In genomic region chr12:4507461-4507860, GRCm38 (mm10) we compare ENCODE assay signal across 8 mouse cellular contexts. TPM values are rescaled to one million over a fixed set of nuclear protein-coding genes. Genes with fewer than 3 reads are reported as not detected.
A peak's percentile ranks its signal among the peaks of the same experiment; 100 is the strongest.
DNase-seq lines count a peak whose midpoint lies in the region; ATAC-seq lines count a peak whose summit lies in the region.
"Had no signal": no experiment of that assay in that cellular context is flagged by ENCODE, and none has a peak within 500 bp of the region (broad histone marks: within the 10 kb centered on the region; RNA-seq: fewer than 3 reads in every experiment).

No protein-coding gene starts in this region.

- ATAC-seq in monocyte, adult 5-6 weeks (replicated peaks; ENCODE audit: insufficient number of reproducible peaks, low FRiP score, low TSS enrichment, poor library complexity, severe bottlenecking) = no peak

- peak; percentile 21 to 43 for DNase-seq in left cerebral cortex, adult 18-20 months (ENCODE audit: low spot score in 2 of 2)
- no peak for DNase-seq in left cerebral cortex, adult 11 months (ENCODE audit: low spot score)
- peak; percentile 33 to 54 for DNase-seq in frontal cortex, postnatal 10 days (ENCODE audit: low spot score in 2 of 2)
- peak; percentile 49 for DNase-seq in left cerebral cortex, postnatal 4 days
- peak; percentile 26 for DNase-seq in right cerebral cortex, postnatal 4 days
- DNase-seq in gastrocnemius, postnatal 14 days = no peak
- DNase-seq: kidney, adult 9 months had no signal

- intact Hi-C loops in left cerebral cortex, postnatal 4 days (cut with DNase I) = no loop called here
- intact Hi-C loops in gastrocnemius, postnatal 14 days (cut with DNase I; ENCODE audit: low total_unique reads) = no loop called here

RNA-seq across cellular contexts. Expression of gene Ncoa1, which starts 30.5 kb away (rescaled TPM):
- total RNA-seq in left cerebral cortex, adult 18-20 months (2021) = 100 to 1,000 TPM; 106 to 110 TPM
- total RNA-seq in left cerebral cortex, postnatal 4 days (2021) = 100 to 1,000 TPM; 102 to 107 TPM
- 10 to 100 TPM; 23.0 to 23.5 TPM for total RNA-seq in gastrocnemius, postnatal 14 days (2021)
- total RNA-seq in monocyte, adult 5-6 weeks (2017) = 36.9 to 81.2 TPM (median 70.4 TPM) in 3 replicates

Comparison
In these comparisons a context has a peak if more than half of its experiments do, and no peak if none do; other contexts are left out.
1. DNase-seq: peak in left cerebral cortex, adult 18-20 months (2 of 2), frontal cortex, postnatal 10 days (2 of 2), left cerebral cortex, postnatal 4 days (single experiment) and right cerebral cortex, postnatal 4 days (single experiment); none in left cerebral cortex, adult 11 months (single experiment) and gastrocnemius, postnatal 14 days (single experiment).